In the genomic region with DNA sequence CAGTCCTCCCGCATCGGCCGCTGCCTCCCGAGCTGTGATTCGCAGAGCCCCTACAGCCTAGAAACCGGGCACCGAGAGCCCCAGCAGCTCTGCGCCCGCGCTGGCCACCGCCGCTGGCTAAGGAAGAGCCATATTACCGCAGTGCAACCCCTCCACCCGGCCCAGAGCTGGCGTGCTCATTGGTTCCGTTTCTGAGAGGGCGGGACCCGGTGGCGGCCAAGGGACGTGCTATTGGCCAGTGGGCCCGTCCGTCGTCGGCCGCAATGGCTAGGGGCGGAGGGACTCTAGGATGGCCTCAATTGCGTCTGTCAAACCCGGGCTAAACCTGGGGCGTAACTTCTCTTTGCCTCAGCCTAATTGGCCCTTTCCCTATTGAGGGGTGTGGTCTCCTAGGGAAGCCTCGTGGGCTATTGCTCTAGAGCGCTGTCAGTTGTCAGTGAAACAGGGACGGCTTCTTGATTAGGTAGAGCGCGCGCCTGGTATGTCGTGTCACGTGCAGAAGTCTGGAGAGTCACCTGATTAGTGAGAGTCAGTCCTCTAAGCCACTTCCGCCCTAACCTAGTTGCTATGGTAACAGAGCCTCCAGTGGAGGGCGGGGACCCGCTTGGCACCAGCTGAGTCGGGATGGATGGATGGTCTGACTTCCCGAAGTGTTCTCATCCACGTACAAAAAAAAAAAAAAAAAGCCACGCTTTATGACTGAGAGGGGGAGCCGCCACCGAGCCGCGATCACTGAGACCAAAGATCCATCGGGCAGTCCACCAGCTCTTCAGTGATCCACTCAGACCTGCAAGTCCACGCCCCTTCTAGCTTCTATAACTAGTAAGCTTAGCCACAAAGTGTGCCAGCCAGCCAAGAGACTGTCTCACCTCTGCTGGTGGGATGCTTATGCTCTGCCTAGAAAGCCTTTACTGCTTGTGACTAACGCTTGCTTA, we compare ENCODE assay signal across 7 mouse cellular contexts. TPM values are rescaled to one million over a fixed set of nuclear protein-coding genes. Genes with fewer than 3 reads are reported as not detected.
DNase-seq lines count a peak whose midpoint lies in the region; ATAC-seq and TF ChIP-seq lines count a peak whose summit lies in the region.

Gene Uvrag (minus strand): TSS at position 158 of the 935 bp plus-strand sequence.

- H3K4me3 ChIP-seq in embryonic facial prominence, embryonic 10.5 days = peak within 1 kb of the TSS; percentile 94
- peak within 1 kb of the TSS; percentile 100 for H3K4me3 ChIP-seq in intestine, postnatal 0 days (ENCODE audit: low read depth, low read length)
- H3K4me3 ChIP-seq in midbrain, embryonic 12.5 days = peak within 1 kb of the TSS; percentile 95
- H3K4me3 ChIP-seq in small intestine, adult 2 months (ENCODE audit: low read depth, low read length) = peak within 1 kb of the TSS; percentile 90

- H3K27me3 ChIP-seq in embryonic facial prominence, embryonic 10.5 days (replicated peaks; ENCODE audit: low read depth, poor library complexity, severe bottlenecking) = no peaks in the 10 kb centered on the region
- H3K27me3 ChIP-seq in intestine, postnatal 0 days (replicated peaks; ENCODE audit: control insufficient read depth, insufficient read depth, low read length) = no peaks in the 10 kb centered on the region
- H3K27me3 ChIP-seq in midbrain, embryonic 12.5 days = peaks cover 21% of the 10 kb centered on the region
- H3K27me3 ChIP-seq in small intestine, adult 2 months (ENCODE audit: control insufficient read depth, insufficient read depth, low read length) = no peaks in the 10 kb centered on the region

- H3K9me3 ChIP-seq in embryonic facial prominence, embryonic 10.5 days = no peaks in the 10 kb centered on the region
- H3K9me3 ChIP-seq in intestine, postnatal 0 days (ENCODE audit: control insufficient read depth) = no peaks in the 10 kb centered on the region
- H3K9me3 ChIP-seq in midbrain, embryonic 12.5 days = no peaks in the 10 kb centered on the region

- peak; percentile 98 for ATAC-seq in intestine, postnatal 0 days
- ATAC-seq in midbrain, embryonic 12.5 days (ENCODE audit: low FRiP score, low read depth) = peak; percentile 99

- peak; percentile 77; the same call in 1 of the 2 replicates for TF ChIP-seq POLR2A in small intestine, adult 2 months (IDR thresholded peaks at IDR 0.05; ENCODE audit: low read depth, low read length)

- H3K4me1 ChIP-seq in embryonic facial prominence, embryonic 10.5 days = peaks cover 45% of the 10 kb centered on the region
- H3K4me1 ChIP-seq in intestine, postnatal 0 days (replicated peaks; ENCODE audit: control insufficient read depth, insufficient read depth, low read length) = peaks cover 4% of the 10 kb centered on the region
- peaks cover 21% of the 10 kb centered on the region for H3K4me1 ChIP-seq in midbrain, embryonic 12.5 days
- peaks cover 8% of the 10 kb centered on the region; the same call in 1 of the 2 replicates for H3K4me1 ChIP-seq in small intestine, adult 2 months (ENCODE audit: control insufficient read depth, insufficient read depth, insufficient read length, low read length)

- under 1% methylated on average over 51 of the region's 51 CpGs for WGBS in embryonic facial prominence, embryonic 10.5 days
- under 1% methylated on average over 50 of the region's 51 CpGs for WGBS in intestine, postnatal 0 days
- WGBS in midbrain, embryonic 12.5 days = under 1% methylated on average over 51 of the region's 51 CpGs
- WGBS in small intestine, adult 2 months = 0% methylated on average over 51 of the region's 51 CpGs

- peak; percentile 99 for DNase-seq in adrenal gland, postnatal 10 days
- DNase-seq in embryonic facial prominence, embryonic 10.5 days (ENCODE audit: low spot score) = peak; percentile 99
- DNase-seq in gonadal fat pad, adult 2 months (ENCODE audit: low read depth) = peak; percentile 98
- DNase-seq in left cerebral cortex, postnatal 4 days = peak; percentile 98

- peak within 1 kb of the TSS; percentile 88 for H3K27ac ChIP-seq in embryonic facial prominence, embryonic 10.5 days (replicated peaks)
- H3K27ac ChIP-seq in intestine, postnatal 0 days (ENCODE audit: low read depth, low read length) = peak within 1 kb of the TSS; percentile 94
- peak within 1 kb of the TSS; percentile 88 for H3K27ac ChIP-seq in midbrain, embryonic 12.5 days (replicated peaks)
- H3K27ac ChIP-seq in small intestine, adult 2 months (ENCODE audit: insufficient read depth, low read depth, low read length) = peak within 1 kb of the TSS; percentile 77

- peak; percentile 19; the same call in 1 of the 2 replicates for TF ChIP-seq CTCF in intestine, postnatal 0 days (IDR thresholded peaks at IDR 0.05; ENCODE audit: low read depth)
- peak; percentile 15; the same call in 1 of the 2 replicates for TF ChIP-seq CTCF in small intestine, adult 2 months (IDR thresholded peaks at IDR 0.05; ENCODE audit: extremely low read depth, insufficient read length, insufficient replicate concordance, low read depth, low read length)

- H3K36me3 ChIP-seq in embryonic facial prominence, embryonic 10.5 days (replicated peaks) = no peaks in the 10 kb centered on the region
- no peaks in the 10 kb centered on the region for H3K36me3 ChIP-seq in intestine, postnatal 0 days (ENCODE audit: control insufficient read depth, insufficient read depth)
- no peaks in the 10 kb centered on the region for H3K36me3 ChIP-seq in midbrain, embryonic 12.5 days
- H3K36me3 ChIP-seq in small intestine, adult 2 months (ENCODE audit: control insufficient read depth, insufficient read depth, low read length) = no peaks in the 10 kb centered on the region

- peak within 1 kb of the TSS; percentile 79 for H3K4me2 ChIP-seq in intestine, postnatal 0 days (replicated peaks; ENCODE audit: low read depth)
- peak within 1 kb of the TSS; percentile 82 for H3K4me2 ChIP-seq in midbrain, embryonic 12.5 days (replicated peaks)

- peak within 1 kb of the TSS; percentile 96 for H3K9ac ChIP-seq in intestine, postnatal 0 days (ENCODE audit: low read depth, low read length)
- H3K9ac ChIP-seq in midbrain, embryonic 12.5 days (replicated peaks) = peak within 1 kb of the TSS; percentile 88

- intact Hi-C loops in left cerebral cortex, postnatal 4 days (cut with DNase I) = no loop called here

RNA-seq across cellular contexts. Expression of gene Uvrag, which starts in this region (rescaled TPM):
- total RNA-seq in adrenal gland, postnatal 10 days (2021) = 10 to 100 TPM; 31.8 to 38.0 TPM
- polyA plus RNA-seq in embryonic facial prominence, embryonic 10.5 days (2016; fragmentation: Nextera tagmentation; extraction: Ambion mirVana) = 11.0 and 12.1 TPM in 2 replicates
- polyA plus RNA-seq in gonadal fat pad, adult 2 months (2012; rRNA removed) = 13.4 and 21.5 TPM in 2 replicates
- 12.0 and 17.4 TPM in 2 replicates for polyA plus RNA-seq in intestine, postnatal 0 days (2015; fragmentation: Nextera tagmentation; extraction: Ambion mirVana)
- total RNA-seq in left cerebral cortex, postnatal 4 days (2021) = 10 to 100 TPM; 36.3 to 37.4 TPM
- 15.7 and 16.4 TPM in 2 replicates for polyA plus RNA-seq in midbrain, embryonic 12.5 days (2016; fragmentation: Nextera tagmentation; extraction: Ambion mirVana)
- 14.8 and 28.2 TPM in 2 replicates for polyA plus RNA-seq in small intestine, adult 2 months (2012; rRNA removed)

Comparison
In these comparisons a context has a peak if more than half of its experiments do, and no peak if none do; other contexts are left out.
1. Peak in every context shown above with its lines: DNase-seq, ATAC-seq, H3K4me3 ChIP-seq and H3K27ac ChIP-seq.